Mouse (Mus musculus) frontal cortex, postnatal 25 days (tissue): ENCODE measurements around the gene Angel2.
"Not testable (repeated sequence)": the region's sequence is repeated elsewhere in the genome, so short reads cannot be mapped to it uniquely, and the experiment has no call there.

Source experiments
- DNase-seq, 2 experiments: peaks; one replicate each; pipeline ENCODE4 v3.0.0; 2022; ENCODE audit warnings: low spot score in 2 of 2

Angel2 gene

GRCm38 (mm10) chr1:190924812-190925211, at the start of gene Angel2:
Angel2 (plus strand) TSS chr1:190925112.
- DNase-seq: not testable (repeated sequence)

- DNase-seq: no peak
Observed at GRCm38 (mm10) chr1:190875751-190876150, 49.2 kb upstream of the Angel2 start.

- DNase-seq: no peak
Observed at GRCm38 (mm10) chr1:190880638-190881037, 44.3 kb upstream of the Angel2 start.

GRCm38 (mm10) chr1:190881422-190881821, 43.5 kb upstream of the Angel2 start:
- DNase-seq: peak in 1 of 2 experiments; percentile 23

- no peak for DNase-seq
Observed at GRCm38 (mm10) chr1:190886014-190886413, 38.9 kb upstream of the Angel2 start.

- no peak for DNase-seq
Observed at GRCm38 (mm10) chr1:190888031-190888430, 36.9 kb upstream of the Angel2 start.

- DNase-seq: no peak
Observed at GRCm38 (mm10) chr1:190888646-190889045, 36.3 kb upstream of the Angel2 start.

GRCm38 (mm10) chr1:190893559-190894167, 31.2 kb upstream of the Angel2 start:
- DNase-seq: no peak

- DNase-seq: no peak
Observed at GRCm38 (mm10) chr1:190898186-190898585, 26.7 kb upstream of the Angel2 start.

GRCm38 (mm10) chr1:190898899-190899575, 25.9 kb upstream of the Angel2 start:
- DNase-seq: no peak

- no peak for DNase-seq
Observed at GRCm38 (mm10) chr1:190901082-190901481, 23.8 kb upstream of the Angel2 start.

GRCm38 (mm10) chr1:190904136-190904535, 20.8 kb upstream of the Angel2 start:
- DNase-seq: no peak

- no peak for DNase-seq
Observed at GRCm38 (mm10) chr1:190904714-190905113, 20.2 kb upstream of the Angel2 start.

GRCm38 (mm10) chr1:190910836-190911235, 14.1 kb upstream of the Angel2 start:
- no peak for DNase-seq

GRCm38 (mm10) chr1:190911415-190912123, 13.3 kb upstream of the Angel2 start, which contains the start of gene Rps6kc1:
Rps6kc1 (minus strand) TSS chr1:190911770.
- DNase-seq: peak; percentile 57 to 72

- DNase-seq: no peak
Observed at GRCm38 (mm10) chr1:190912623-190913022, 12.3 kb upstream of the Angel2 start.

GRCm38 (mm10) chr1:190918938-190919337, 6.0 kb upstream of the Angel2 start:
- DNase-seq: no peak

GRCm38 (mm10) chr1:190919725-190920469, 5.0 kb upstream of the Angel2 start:
- DNase-seq: no peak

GRCm38 (mm10) chr1:190927311-190927710, 2.4 kb downstream of the Angel2 start:
- no peak for DNase-seq

- DNase-seq: no peak
Observed at GRCm38 (mm10) chr1:190927751-190928369, 2.9 kb downstream of the Angel2 start.

GRCm38 (mm10) chr1:190928370-190929009, 3.6 kb downstream of the Angel2 start:
- peak; percentile 94 to 95 for DNase-seq
